Mouse (Mus musculus): ENCODE data around the gene Arfgap3. TPM values are rescaled to one million over a fixed set of nuclear protein-coding genes. Genes with fewer than 3 reads are reported as not detected.

Arfgap3 gene
- 4.6 and 10.4 TPM in 2 replicates for polyA plus RNA-seq (2012; ENCODE audit: low replicate concordance)

DNA sequence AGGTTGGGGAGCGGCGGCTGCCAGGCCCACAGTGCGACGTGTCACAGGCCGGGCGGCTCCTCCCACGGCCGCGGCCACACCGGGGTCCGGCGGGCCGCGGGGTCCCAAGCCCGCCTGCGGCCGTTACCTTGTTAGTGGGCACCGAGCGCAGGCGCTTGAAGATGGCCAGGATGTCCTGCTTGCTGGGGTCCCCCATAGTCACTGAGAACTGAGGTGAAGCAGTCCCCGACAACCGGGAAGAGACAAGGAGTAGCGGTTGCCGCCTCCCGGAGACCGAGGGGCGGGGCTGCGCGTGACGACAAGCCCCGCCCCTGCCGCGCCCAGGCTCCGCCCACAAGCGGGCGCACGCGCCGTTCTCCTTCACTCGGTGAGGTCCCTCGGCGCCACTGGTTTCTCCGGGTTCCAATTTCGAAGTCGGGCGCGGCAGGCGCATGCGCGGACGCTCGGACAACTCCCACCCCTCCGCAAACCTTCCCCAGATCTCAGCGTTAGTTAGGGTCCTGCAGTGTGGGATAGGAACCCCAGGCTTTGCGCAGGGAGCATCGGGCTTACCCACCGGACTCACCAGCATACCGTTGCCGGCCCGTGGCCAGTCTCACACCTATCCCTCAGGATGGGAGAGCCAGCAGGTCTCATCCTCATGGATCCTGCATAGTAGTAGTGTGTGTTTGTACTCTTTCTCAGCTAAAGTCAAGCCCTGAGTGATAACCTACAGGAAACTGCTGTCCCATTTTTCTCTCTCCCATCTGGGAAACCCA is at the start of gene Arfgap3:
TSS of gene Arfgap3 (minus strand) at position 294 of the 758 bp plus-strand sequence.

DNA sequence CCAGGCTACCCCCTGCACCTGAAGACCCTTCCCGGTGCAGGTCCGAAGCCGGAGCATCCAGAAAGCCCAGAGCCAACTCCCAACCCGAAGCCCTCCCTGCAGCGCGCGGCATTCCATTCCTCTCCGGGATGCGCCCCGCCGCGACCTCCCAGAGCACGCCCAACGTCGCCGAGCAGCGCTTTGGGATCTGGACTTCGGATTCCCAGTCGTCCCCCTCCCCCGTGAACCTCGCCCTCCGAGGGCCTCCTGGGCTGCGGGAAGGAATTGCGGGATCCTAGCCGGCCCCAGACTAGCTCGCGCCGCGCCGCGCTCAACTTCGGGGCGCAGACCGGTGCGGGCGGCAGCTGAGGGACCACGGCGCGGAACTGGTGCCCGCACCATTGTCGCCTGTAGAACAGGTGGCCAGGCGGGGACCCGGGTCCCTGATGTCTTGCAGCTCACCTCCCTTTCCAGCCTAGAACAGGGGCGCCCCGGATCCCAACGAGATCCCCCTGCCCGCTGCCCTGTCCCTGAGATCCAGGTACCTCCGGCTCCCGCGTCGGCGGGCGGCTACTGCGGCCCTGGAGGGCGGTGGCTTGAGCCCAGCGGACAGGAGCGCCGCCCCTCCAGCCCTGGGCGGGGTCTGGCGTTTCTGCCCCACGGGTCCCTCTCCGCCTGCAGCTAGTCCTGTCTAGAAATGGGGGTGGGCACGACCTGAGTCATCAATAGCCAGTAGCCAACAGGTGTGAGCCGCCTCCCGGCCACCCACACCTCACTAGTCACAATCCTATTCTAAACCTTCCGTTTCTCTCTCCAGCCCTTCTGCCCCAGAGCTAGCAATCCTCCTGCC is 98.7 kb downstream of the Arfgap3 start, which contains the start of gene A4galt:
TSS of gene A4galt (minus strand) at position 599 of the 829 bp plus-strand sequence.

Other genes starting within 250 kb of the Arfgap3 start
- gene Rrp7a, start 227.4 kb downstream of the Arfgap3 start, polyA plus RNA-seq (2012; ENCODE audit: low replicate concordance): 49.1 and 97.8 TPM in 2 replicates
- 125 and 195 TPM in 2 replicates for gene Poldip3, start 200.9 kb downstream of the Arfgap3 start, polyA plus RNA-seq (2012; ENCODE audit: low replicate concordance)
- 88.9 and 104 TPM in 2 replicates for gene Cyb5r3, start 177.7 kb downstream of the Arfgap3 start, polyA plus RNA-seq (2012; ENCODE audit: low replicate concordance)
- 2.2 and 8.8 TPM in 2 replicates for gene A4galt, start 98.5 kb downstream of the Arfgap3 start, polyA plus RNA-seq (2012; ENCODE audit: low replicate concordance)
- 31.0 and 73.6 TPM in 2 replicates for gene Pacsin2, start 114.4 kb upstream of the Arfgap3 start, polyA plus RNA-seq (2012; ENCODE audit: low replicate concordance)
- 2.0 and 2.3 TPM in 2 replicates for gene Ttll1, start 160.6 kb upstream of the Arfgap3 start, polyA plus RNA-seq (2012; ENCODE audit: low replicate concordance)
- gene Bik, start 176.6 kb upstream of the Arfgap3 start, polyA plus RNA-seq (2012; ENCODE audit: low replicate concordance): 2.2 and 2.4 TPM in 2 replicates
- 159 and 166 TPM in 2 replicates for gene Tspo, start 213.3 kb upstream of the Arfgap3 start, polyA plus RNA-seq (2012; ENCODE audit: low replicate concordance)
- gene Mcat, start 213.5 kb upstream of the Arfgap3 start, polyA plus RNA-seq (2012; ENCODE audit: low replicate concordance): 16.1 and 43.0 TPM in 2 replicates
- gene Ttll12, start 244.9 kb upstream of the Arfgap3 start, polyA plus RNA-seq (2012; ENCODE audit: low replicate concordance): 20.1 and 56.8 TPM in 2 replicates